Mouse (Mus musculus) CH12.LX (cell line): ENCODE data around the gene Tnrc6b. TPM values are rescaled to one million over a fixed set of nuclear protein-coding genes. Genes with fewer than 3 reads are reported as not detected.
A peak's percentile ranks its signal among the peaks of the same experiment; 100 is the strongest.

Experiments
- DNase-seq: peaks from one replicate; pipeline ENCODE4 v3.0.0-alpha.2; 2013; ENCODE audit errors: extremely low read depth
- H3K27ac ChIP-seq: 2 replicates; pipeline ENCODE4 v1.5.1; 2012; ENCODE audit warnings: low read depth, mild to moderate bottlenecking, control low read depth, moderate library complexity; ENCODE audit not compliant: insufficient read depth
- H3K27me3 ChIP-seq: replicated peaks from 2 replicates; pipeline ENCODE3; 2012; ENCODE audit warnings: inconsistent platforms
- H3K36me3 ChIP-seq, 2 experiments: replicated peaks in 1 of 2; 2 replicates each; pipeline versions ENCODE3 to v1.6.1; 2012; ENCODE audit warnings: inconsistent platforms in 1 of 2, low read length in 1 of 2, mild to moderate bottlenecking in 1 of 2, mixed read lengths in 1 of 2, moderate library complexity in 1 of 2; ENCODE audit not compliant: control insufficient read depth in 1 of 2, insufficient read depth in 1 of 2
- H3K4me1 ChIP-seq, 2 experiments: 2 replicates each; pipeline ENCODE4 v1.6.1; 2012; ENCODE audit warnings: inconsistent platforms in 1 of 2, moderate library complexity in 1 of 2; ENCODE audit not compliant: insufficient read depth in 2 of 2, control insufficient read depth in 1 of 2
- H3K4me2 ChIP-seq: 2 replicates; pipeline ENCODE4 v1.6.1; 2012; ENCODE audit warnings: low read depth, mild to moderate bottlenecking, control low read depth; ENCODE audit not compliant: poor library complexity, insufficient read depth, severe bottlenecking
- H3K4me3 ChIP-seq, 3 experiments: fragments of 150-350 bp in 1 of 3; sonication (generic) in 1 of 3; replicated peaks in 1 of 3; 2 replicates each; pipeline versions ENCODE3 to v1.5.1; 2011 to 2012; ENCODE audit warnings: low read depth in 2 of 3, low read length in 2 of 3, mild to moderate bottlenecking in 2 of 3, moderate library complexity in 2 of 3, control low read depth in 1 of 3, improper control_type of control experiment in 1 of 3, inconsistent platforms in 1 of 3, mixed read lengths in 1 of 3; ENCODE audit not compliant: poor library complexity in 1 of 3
- H3K79me2 ChIP-seq: replicated peaks from 2 replicates; pipeline ENCODE4 v1.6.1; 2012; ENCODE audit warnings: mild to moderate bottlenecking, moderate library complexity; ENCODE audit not compliant: control insufficient read depth, poor library complexity, insufficient read depth, severe bottlenecking; ENCODE audit errors: extremely low read depth
- H3K9ac ChIP-seq: 2 replicates; pipeline ENCODE4 v1.6.1; 2012; ENCODE audit warnings: low read depth, mild to moderate bottlenecking, control low read depth, moderate library complexity; ENCODE audit not compliant: insufficient read depth
- H3K9me3 ChIP-seq: replicated peaks from 2 replicates; pipeline ENCODE3; 2012; ENCODE audit warnings: low read length, inconsistent platforms, mixed read lengths
- BHLHE40 ChIP-seq: IDR thresholded peaks from 2 replicates; pipeline ENCODE4 v1.6.1; 2011; ENCODE audit warnings: mild to moderate bottlenecking, low read depth, low read length, improper control_type of control experiment
- CHD1 ChIP-seq: IDR thresholded peaks from 2 replicates; pipeline ENCODE4 v1.6.1; 2012; ENCODE audit warnings: low read depth, low read length, improper control_type of control experiment, inconsistent platforms
- CHD2 ChIP-seq: IDR thresholded peaks from 2 replicates; pipeline ENCODE4 v1.6.1; 2011; ENCODE audit warnings: low read length, improper control_type of control experiment
- CTCF ChIP-seq, 2 experiments: IDR thresholded peaks in 1 of 2; conservative IDR thresholded peaks in 1 of 2; 2 replicates each; pipeline ENCODE4 v1.5.1; 2011 to 2012; ENCODE audit warnings: low read depth in 2 of 2, low read length in 2 of 2, improper control_type of control experiment in 1 of 2, inconsistent platforms in 1 of 2, mild to moderate bottlenecking in 1 of 2, moderate library complexity in 1 of 2
- EP300 ChIP-seq: IDR thresholded peaks from 2 replicates; pipeline ENCODE4 v1.6.1; 2011; ENCODE audit warnings: low read length, improper control_type of control experiment
- ETS1 ChIP-seq: conservative IDR thresholded peaks from 2 replicates; pipeline ENCODE4 v1.6.1; 2012; ENCODE audit warnings: low read depth, mild to moderate bottlenecking, inconsistent platforms, low read length, improper control_type of control experiment, moderate library complexity
- IRF4 ChIP-seq: IDR thresholded peaks from 2 replicates; pipeline ENCODE4 v1.6.1; 2014; ENCODE audit warnings: low read depth, mild to moderate bottlenecking, inconsistent platforms, low read length, improper control_type of control experiment
- JUN ChIP-seq: IDR thresholded peaks from 2 replicates; pipeline ENCODE4 v1.6.1; 2011; ENCODE audit warnings: low read depth, mild to moderate bottlenecking, low read length, improper control_type of control experiment, moderate library complexity; ENCODE audit not compliant: insufficient read depth
- JUND ChIP-seq: conservative IDR thresholded peaks from 2 replicates; pipeline ENCODE4 v1.6.1; 2011; ENCODE audit warnings: low read depth, low read length, improper control_type of control experiment
- KAT2A ChIP-seq: IDR thresholded peaks from 2 replicates; pipeline ENCODE4 v1.6.1; 2012; ENCODE audit warnings: low read length, improper control_type of control experiment, inconsistent platforms; ENCODE audit not compliant: insufficient replicate concordance
- MAFK ChIP-seq: IDR thresholded peaks from 2 replicates; pipeline ENCODE4 v1.6.1; 2011; ENCODE audit warnings: low read length, improper control_type of control experiment; ENCODE audit not compliant: insufficient replicate concordance
- MAX ChIP-seq: IDR thresholded peaks from 2 replicates; pipeline ENCODE4 v1.6.1; 2011; ENCODE audit warnings: low read length, improper control_type of control experiment
- MYC ChIP-seq: IDR thresholded peaks from 2 replicates; pipeline ENCODE4 v1.6.1; 2011; ENCODE audit warnings: low read depth, mild to moderate bottlenecking, improper control_type of control experiment, low read length
- POLR2A ChIP-seq: IDR thresholded peaks from 2 replicates; pipeline ENCODE4 v1.6.1; 2011; ENCODE audit warnings: low read depth, mild to moderate bottlenecking, improper control_type of control experiment, low read length
- POLR2AphosphoS2 ChIP-seq: IDR thresholded peaks from 2 replicates; pipeline ENCODE4 v1.6.1; 2011; ENCODE audit warnings: low read depth, low read length, improper control_type of control experiment
- RAD21 ChIP-seq: IDR thresholded peaks from 2 replicates; pipeline ENCODE4 v1.6.1; 2011; ENCODE audit warnings: low read depth, mild to moderate bottlenecking, low read length, improper control_type of control experiment, moderate library complexity
- RCOR1 ChIP-seq: conservative IDR thresholded peaks from 2 replicates; pipeline ENCODE4 v1.6.1; 2012; ENCODE audit warnings: low read depth, mild to moderate bottlenecking, inconsistent platforms, low read length, improper control_type of control experiment
- SIN3A ChIP-seq: IDR thresholded peaks from 2 replicates; pipeline ENCODE4 v1.6.1; 2012; ENCODE audit warnings: low read length, improper control_type of control experiment, inconsistent platforms
- TCF12 ChIP-seq: IDR thresholded peaks from 2 replicates; pipeline ENCODE4 v1.6.1; 2014; ENCODE audit warnings: low read depth, mild to moderate bottlenecking, inconsistent platforms, low read length, improper control_type of control experiment
- USF1 ChIP-seq: IDR thresholded peaks from 2 replicates; pipeline ENCODE4 v1.6.1; 2014; ENCODE audit warnings: low read depth, mild to moderate bottlenecking, inconsistent platforms, low read length, improper control_type of control experiment
- USF2 ChIP-seq: conservative IDR thresholded peaks from 2 replicates; pipeline ENCODE4 v1.6.1; 2011; ENCODE audit warnings: low read depth, low read length, improper control_type of control experiment
- ZKSCAN1 ChIP-seq: IDR thresholded peaks from 2 replicates; pipeline ENCODE4 v1.6.1; 2012; ENCODE audit warnings: low read depth, inconsistent platforms, low read length, improper control_type of control experiment, borderline replicate concordance
- dilution Hi-C: fragments of 300-500 bp; cut with MboI; formaldehyde crosslinking; loops from 2 replicates; pipeline ENCODE4 v1.14.3; 2020; ENCODE audit warnings: low sequenced_read_pairs; ENCODE audit not compliant: extremely low pct_unique_long_range_greater_than_20kb, extremely low pct_ligation_motif_present
- in situ Hi-C: fragments of 300-500 bp; cut with MboI; formaldehyde crosslinking; loops from 3 replicates; pipeline ENCODE4 v1.14.3; 2019; ENCODE audit warnings: low sequenced_read_pairs, low pct_ligation_motif_present, low pct_unique_long_range_greater_than_20kb, mixed read lengths
- polyA plus RNA-seq: library from polyadenylated mRNA; unstranded; fragments of >175 nt; gene quantifications from 2 replicates; pipeline ENCODE4 v1.2.1, GENCODE M21; 2012; ENCODE audit warnings: low read depth; ENCODE audit not compliant: insufficient read length
- total RNA-seq, 2 experiments: library from RNA; depleted of rRNA; stranded (reverse); fragments of 300-350 nt in 1 of 2; fragments of >200 nt in 1 of 2; gene quantifications; 2 replicates each; pipeline ENCODE4 v1.2.3; 2012 to 2014

The Tnrc6b gene
- total and polyA plus RNA-seq, 3 experiments, result 6.0 to 17.1 (median 16.1) TPM

GRCm38 (mm10) chr15:80884095-80884494 lies 173.0 kb downstream of the Tnrc6b start:
- in situ Hi-C loops (no loop called here), dilution Hi-C loops (no loop called here)
- DNase-seq, result no peak
- Histone ChIP-seq H3K36me3 (peaks cover 72 to 94% of the 10 kb centered on the region in 2 experiments), H3K27ac (no peak overlapping the region), H3K9me3 (no peaks in the 10 kb centered on the region), H3K9ac (no peak overlapping the region), H3K4me1 (peaks cover 4 to 18% of the 10 kb centered on the region in 2 experiments; a peak in 3 of 4 replicates), H3K27me3 (no peaks in the 10 kb centered on the region), H3K4me2 (no peak overlapping the region), H3K79me2 (no peaks in the 10 kb centered on the region; the same call in 1 of the 2 replicates), H3K4me3 (no peak overlapping the region)
- TF ChIP-seq TCF12 (no peak), USF1 (no peak), POLR2AphosphoS2 (no peak), RAD21 (no peak), IRF4 (no peak), ZKSCAN1 (no peak), CHD1 (no peak), CHD2 (no peak), USF2 (no peak), MAFK (no peak), MYC (no peak), KAT2A (no peak)

GRCm38 (mm10) chr15:80886361-80887156 lies 175.4 kb downstream of the Tnrc6b start:
- H3K4me1 ChIP-seq, result peaks cover 4 to 18% of the 10 kb centered on the region in 2 experiments; a peak in 3 of 4 replicates
- no peaks in the 10 kb centered on the region for H3K9me3 ChIP-seq
- no peak overlapping the region for H3K9ac ChIP-seq
- TF ChIP-seq CHD2, result no peak
- 0 out of 2 replicates have a peak, but pooled peaks have one; percentile 10 for TF ChIP-seq IRF4
- peak; percentile 29; the same call in 1 of the 2 replicates for TF ChIP-seq JUN
- TF ChIP-seq MAX, result no peak
- TF ChIP-seq SIN3A, result 0 out of 2 replicates have a peak, but pooled peaks have one; percentile 30
- TF ChIP-seq USF1, result no peak
- TF ChIP-seq ETS1, result 0 out of 2 replicates have a peak, but pooled peaks have one; percentile 22
- TF ChIP-seq JUND, result peak; percentile 27; the same call in 1 of the 2 replicates
- no peak for TF ChIP-seq CTCF (conservative IDR thresholded peaks at IDR 0.05 in 1 of 2, IDR thresholded peaks at IDR 0.05 in 1 of 2; ENCODE audit: low read depth in 2 of 2, low read length in 2 of 2)
- TF ChIP-seq POLR2A, result no peak
- peak; percentile 57 for TF ChIP-seq EP300
- peak; percentile 26; the same call in 1 of the 2 replicates for TF ChIP-seq BHLHE40
- 0 out of 2 replicates have a peak, but pooled peaks have one; percentile 38 for TF ChIP-seq RCOR1
- no peak overlapping the region for H3K4me2 ChIP-seq
- no peak overlapping the region for H3K27ac ChIP-seq
- H3K36me3 ChIP-seq, result peaks cover 68 to 91% of the 10 kb centered on the region in 2 experiments
- DNase-seq, result peak; percentile 40
- H3K79me2 ChIP-seq, result no peaks in the 10 kb centered on the region
- in situ Hi-C loops, result no loop called here
- no peaks in the 10 kb centered on the region for H3K27me3 ChIP-seq
- dilution Hi-C loops, result no loop called here
- no peak overlapping the region for H3K4me3 ChIP-seq
